Mouse (Mus musculus) liver, embryonic 13.5 days (tissue): Measurements from ENCODE around the gene Apln. TPM values are rescaled to one million over a fixed set of nuclear protein-coding genes. Genes with fewer than 3 reads are reported as not detected.

Source experiments
- ATAC-seq: fragments of 200-750 bp; cut with Nextera tagmentation; 2 replicates; pipeline ENCODE4 v1.8.0; 2017; ENCODE audit warnings: low read depth, mild to moderate bottlenecking, moderate number of reproducible peaks, moderate library complexity
- DNase-seq: peaks from one replicate; pipeline ENCODE4 v3.0.0; 2022
- H3K27ac ChIP-seq: fragments of 300-500 bp; sonication (generic); 2 replicates; pipeline ENCODE4 v1.5.1; 2015; ENCODE audit warnings: moderate library complexity, mild to moderate bottlenecking, inconsistent platforms
- H3K27me3 ChIP-seq: fragments of 300-500 bp; sonication (generic); 2 replicates; pipeline ENCODE4 v1.6.1; 2015; ENCODE audit warnings: mild to moderate bottlenecking, inconsistent platforms
- H3K36me3 ChIP-seq: fragments of 300-500 bp; sonication (generic); 2 replicates; pipeline ENCODE4 v1.6.1; 2015; ENCODE audit warnings: mild to moderate bottlenecking, inconsistent platforms
- H3K4me1 ChIP-seq: fragments of 300-500 bp; sonication (generic); replicated peaks from 2 replicates; pipeline ENCODE4 v1.6.1; 2015; ENCODE audit warnings: inconsistent platforms
- H3K4me2 ChIP-seq: fragments of 300-500 bp; sonication (generic); 2 replicates; pipeline ENCODE4 v1.6.1; 2015; ENCODE audit warnings: inconsistent platforms, mild to moderate bottlenecking, moderate library complexity
- H3K4me3 ChIP-seq: fragments of 300-500 bp; sonication (generic); replicated peaks from 2 replicates; pipeline ENCODE4 v1.5.1; 2015; ENCODE audit warnings: mild to moderate bottlenecking, inconsistent platforms
- H3K9ac ChIP-seq: fragments of 300-500 bp; sonication (generic); 2 replicates; pipeline ENCODE4 v1.6.1; 2015; ENCODE audit warnings: mild to moderate bottlenecking, inconsistent platforms
- H3K9me3 ChIP-seq: fragments of 300-500 bp; sonication (generic); replicated peaks from 2 replicates; pipeline ENCODE4 v1.6.1; 2016; ENCODE audit warnings: inconsistent platforms
- WGBS: fragments of 180-500 bp; shearing (Covaris S2); methylation state at CpG from one replicate; pipeline ENCODE4 v1.1.7; 2015; ENCODE audit not compliant: insufficient replicate concordance; 5-methylcytosine and 5-hydroxymethylcytosine counted together
- polyA plus RNA-seq: library from polyadenylated mRNA; unstranded; fragments of >200 nt; fragmentation: Nextera tagmentation; extraction: Ambion mirVana; gene quantifications from 2 replicates; pipeline ENCODE4 v1.2.1, GENCODE M21; 2015

Apln gene
- polyA plus RNA-seq, 1 experiment from 2014 or later, result 0.13 TPM

GRCm38 (mm10) chrX:48053743-48054142 lies 19.1 kb upstream of the Apln start:
- Histone ChIP-seq H3K9me3 (no peaks in the 10 kb centered on the region), H3K4me1 (no peaks in the 10 kb centered on the region), H3K4me2 (peak overlapping the region; percentile 49), H3K4me3 (peak overlapping the region; percentile 31; the same call in 1 of the 2 replicates), H3K9ac (no peak overlapping the region), H3K36me3 (no peaks in the 10 kb centered on the region), H3K27ac (no peak overlapping the region), H3K27me3 (0 out of 2 replicates have a peak, but pooled peaks cover 8% of the 10 kb centered on the region)
- WGBS, result 33% methylated on average over 3 of the region's 3 CpGs
- ATAC-seq, result no peak
- no peak for DNase-seq

GRCm38 (mm10) chrX:48046315-48046714 lies 11.7 kb upstream of the Apln start:
- no peak for ATAC-seq
- WGBS, result 61% methylated on average over 2 of the region's 2 CpGs
- DNase-seq, result no peak

GRCm38 (mm10) chrX:48044261-48044660 lies 9.6 kb upstream of the Apln start:
- 56% methylated on average over 1 of the region's 1 CpGs for WGBS
- Histone ChIP-seq H3K27ac (no peak overlapping the region), H3K9me3 (no peaks in the 10 kb centered on the region), H3K9ac (no peak overlapping the region), H3K4me2 (no peak overlapping the region), H3K4me1 (no peaks in the 10 kb centered on the region), H3K36me3 (no peaks in the 10 kb centered on the region), H3K27me3 (peaks cover 3% of the 10 kb centered on the region), H3K4me3 (no peak overlapping the region)
- DNase-seq (no peak), ATAC-seq (no peak)

More at GRCm38 (mm10) chrX:48046315-48046714, 11.7 kb upstream of the Apln start:
- Histone ChIP-seq H3K36me3 (no peaks in the 10 kb centered on the region), H3K4me1 (no peaks in the 10 kb centered on the region), H3K4me2 (no peak overlapping the region), H3K4me3 (no peak overlapping the region), H3K27ac (no peak overlapping the region), H3K27me3 (0 out of 2 replicates have a peak, but pooled peaks cover 3% of the 10 kb centered on the region), H3K9ac (no peak overlapping the region), H3K9me3 (no peaks in the 10 kb centered on the region)

DNA sequence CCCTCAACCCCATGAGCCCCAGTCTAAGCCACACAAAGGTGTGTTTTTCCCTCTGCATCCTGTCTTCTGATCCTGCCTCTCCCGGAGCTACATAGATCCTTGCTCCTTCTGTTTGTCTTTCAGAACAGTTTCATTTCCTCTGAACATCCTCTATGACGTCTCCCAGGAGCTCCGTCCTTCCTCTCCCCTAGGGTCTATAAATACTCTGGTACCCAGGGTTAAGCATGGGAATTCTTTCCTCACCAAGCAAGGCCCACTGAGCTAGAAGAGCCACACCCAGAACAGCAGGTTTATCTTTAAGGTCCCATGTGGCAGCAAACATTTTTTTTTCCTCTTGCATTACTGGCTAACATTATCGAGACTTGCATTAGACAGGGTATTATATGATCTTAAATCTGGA lies 8.1 kb upstream of the Apln start:
- H3K4me3 ChIP-seq, result no peak overlapping the region
- peaks cover 3% of the 10 kb centered on the region for H3K27me3 ChIP-seq
- no peak overlapping the region for H3K4me2 ChIP-seq
- WGBS, result 35% methylated on average over 4 of the region's 4 CpGs
- H3K9me3 ChIP-seq, result no peaks in the 10 kb centered on the region
- H3K27ac ChIP-seq, result no peak overlapping the region
- no peak for ATAC-seq
- H3K9ac ChIP-seq, result no peak overlapping the region
- H3K4me1 ChIP-seq, result no peaks in the 10 kb centered on the region
- no peak for DNase-seq
- no peaks in the 10 kb centered on the region for H3K36me3 ChIP-seq

- Histone ChIP-seq H3K36me3 (no peaks in the 10 kb centered on the region), H3K4me3 (no peak overlapping the region), H3K9me3 (no peaks in the 10 kb centered on the region), H3K4me2 (no peak overlapping the region), H3K4me1 (no peaks in the 10 kb centered on the region), H3K27ac (no peak overlapping the region), H3K27me3 (peaks cover 19% of the 10 kb centered on the region), H3K9ac (no peak overlapping the region)
- DNase-seq, result no peak
- no peak for ATAC-seq
- WGBS, result 49% methylated on average over 3 of the region's 3 CpGs
Measured at GRCm38 (mm10) chrX:48040379-48040778, 5.7 kb upstream of the Apln start.

- WGBS, result 23% methylated on average over 11 of the region's 11 CpGs
- no peaks in the 10 kb centered on the region for H3K9me3 ChIP-seq
- no peak for ATAC-seq
- H3K4me3 ChIP-seq, result no peak overlapping the region
- no peak overlapping the region for H3K27ac ChIP-seq
- peaks cover 61% of the 10 kb centered on the region for H3K27me3 ChIP-seq
- H3K4me2 ChIP-seq, result peak overlapping the region; percentile 55
- H3K9ac ChIP-seq, result no peak overlapping the region
- H3K36me3 ChIP-seq, result no peaks in the 10 kb centered on the region
- DNase-seq, result no peak
- no peaks in the 10 kb centered on the region for H3K4me1 ChIP-seq
Measured at GRCm38 (mm10) chrX:48033766-48034143, 898 bp downstream of the Apln start.

GRCm38 (mm10) chrX:48033024-48033423 lies 1.6 kb downstream of the Apln start:
- Histone ChIP-seq H3K36me3 (no peaks in the 10 kb centered on the region), H3K9me3 (no peaks in the 10 kb centered on the region), H3K9ac (no peak overlapping the region), H3K4me1 (no peaks in the 10 kb centered on the region), H3K4me3 (no peak overlapping the region), H3K27me3 (peaks cover 61% of the 10 kb centered on the region), H3K27ac (no peak overlapping the region), H3K4me2 (no peak overlapping the region)
- 64% methylated on average over 3 of the region's 3 CpGs for WGBS
- no peak for DNase-seq
- ATAC-seq, result no peak

DNA sequence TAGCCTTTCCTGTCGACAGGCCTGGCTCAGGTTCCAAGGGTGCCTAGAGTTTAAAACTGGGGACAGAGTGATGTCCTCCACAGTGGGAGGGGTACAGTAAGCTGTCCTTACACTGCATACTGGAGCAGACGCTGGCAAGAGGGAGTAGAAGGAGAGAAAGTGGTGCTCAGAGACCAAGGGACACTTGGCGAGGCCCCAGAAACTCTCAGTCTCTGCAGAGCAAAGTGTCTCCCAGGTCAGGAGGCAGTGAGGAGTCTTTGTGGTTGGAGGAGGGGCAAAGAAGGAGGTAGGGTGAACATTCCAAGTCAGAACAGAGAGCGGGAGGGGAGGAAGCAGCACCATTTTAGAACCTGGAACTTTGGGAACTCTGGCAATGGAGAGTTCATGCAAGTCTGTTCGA lies 2.8 kb downstream of the Apln start:
- 56% methylated on average over 5 of the region's 5 CpGs for WGBS
- Histone ChIP-seq H3K9ac (no peak overlapping the region), H3K9me3 (no peaks in the 10 kb centered on the region), H3K36me3 (no peaks in the 10 kb centered on the region), H3K4me1 (no peaks in the 10 kb centered on the region), H3K27me3 (peaks cover 56% of the 10 kb centered on the region), H3K27ac (no peak overlapping the region), H3K4me3 (no peak overlapping the region), H3K4me2 (no peak overlapping the region)
- no peak for DNase-seq
- ATAC-seq, result no peak

DNA sequence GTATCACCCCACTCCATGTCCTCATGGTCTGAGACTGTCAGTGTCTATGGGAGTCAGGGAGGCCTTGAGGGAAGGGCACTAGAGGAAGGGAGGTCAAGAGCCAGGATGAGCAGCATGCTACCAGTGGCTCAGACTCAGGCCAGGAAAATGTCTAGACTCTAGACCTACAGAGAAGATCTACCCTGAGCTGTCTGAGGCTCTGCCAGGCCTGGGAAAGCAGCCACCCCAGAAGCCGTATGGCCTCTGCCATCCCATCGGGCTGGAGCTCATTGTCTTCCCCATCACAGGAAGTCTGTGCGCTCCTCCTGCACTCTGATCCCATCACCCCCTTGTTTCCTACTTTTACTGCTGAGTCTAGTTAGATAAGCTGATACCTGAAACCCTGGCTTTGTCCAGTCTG lies 4.1 kb downstream of the Apln start:
- ATAC-seq, result no peak
- H3K36me3 ChIP-seq, result no peaks in the 10 kb centered on the region
- H3K4me1 ChIP-seq, result no peaks in the 10 kb centered on the region
- H3K27ac ChIP-seq, result no peak overlapping the region
- DNase-seq, result no peak
- no peaks in the 10 kb centered on the region for H3K9me3 ChIP-seq
- H3K9ac ChIP-seq, result no peak overlapping the region
- H3K27me3 ChIP-seq, result peaks cover 47% of the 10 kb centered on the region
- WGBS, result 64% methylated on average over 3 of the region's 3 CpGs
- no peak overlapping the region for H3K4me2 ChIP-seq
- H3K4me3 ChIP-seq, result no peak overlapping the region

DNA sequence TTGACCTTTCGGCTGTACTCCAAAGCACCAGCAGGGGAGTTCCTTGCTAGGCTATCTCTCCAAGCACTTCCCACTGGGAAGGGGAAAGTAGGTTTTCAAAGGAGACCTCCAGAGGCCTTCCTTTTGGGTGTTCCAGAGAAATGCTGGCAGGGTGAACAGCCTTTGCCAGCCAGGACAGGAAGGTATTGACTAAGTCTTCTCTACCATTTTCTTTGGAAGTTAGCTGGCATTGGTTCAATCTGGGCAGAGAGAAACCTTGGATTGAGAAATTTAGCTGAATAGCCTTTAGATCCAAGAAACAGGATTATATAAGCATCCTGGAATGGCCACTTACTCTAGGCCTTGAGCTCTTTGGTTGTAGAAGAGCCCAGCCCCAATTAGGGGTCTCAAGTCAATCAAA lies 11.8 kb downstream of the Apln start:
- no peak for ATAC-seq
- Histone ChIP-seq H3K4me2 (no peak overlapping the region), H3K4me3 (no peak overlapping the region), H3K27me3 (peaks cover 9% of the 10 kb centered on the region; the same call in 1 of the 2 replicates), H3K36me3 (no peaks in the 10 kb centered on the region), H3K9me3 (no peaks in the 10 kb centered on the region), H3K4me1 (no peaks in the 10 kb centered on the region), H3K27ac (no peak overlapping the region), H3K9ac (no peak overlapping the region)
- 60% methylated on average over 1 of the region's 1 CpGs for WGBS
- DNase-seq, result no peak

DNA sequence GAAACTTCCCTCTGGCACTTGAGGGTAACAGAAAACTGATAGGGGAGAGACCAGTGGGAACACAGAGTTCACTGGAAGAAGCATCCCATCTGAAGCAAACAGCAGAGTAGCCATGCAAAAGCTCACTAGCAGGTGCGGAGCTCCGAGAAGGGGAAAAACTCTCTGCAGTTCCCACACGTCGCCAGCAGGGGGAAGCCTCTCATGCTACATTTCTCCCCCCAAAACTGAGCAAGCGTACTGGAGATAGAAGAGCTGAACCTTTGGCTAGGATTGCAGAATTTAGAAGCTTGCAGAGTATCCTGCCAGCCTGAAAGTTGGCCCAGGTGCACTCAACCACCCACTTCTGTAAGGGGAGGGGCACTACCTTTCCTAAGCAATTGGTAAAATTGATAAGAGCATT lies 14.7 kb downstream of the Apln start:
- H3K4me2 ChIP-seq, result no peak overlapping the region
- no peaks in the 10 kb centered on the region for H3K9me3 ChIP-seq
- no peak overlapping the region for H3K4me3 ChIP-seq
- H3K4me1 ChIP-seq, result no peaks in the 10 kb centered on the region
- ATAC-seq (no peak), DNase-seq (peak; percentile 19)
- H3K27me3 ChIP-seq, result peaks cover 9% of the 10 kb centered on the region; the same call in 1 of the 2 replicates
- H3K36me3 ChIP-seq, result no peaks in the 10 kb centered on the region
- 8% methylated on average over 5 of the region's 5 CpGs for WGBS
- no peak overlapping the region for H3K27ac ChIP-seq
- H3K9ac ChIP-seq, result no peak overlapping the region

GRCm38 (mm10) chrX:48019359-48019758 lies 15.3 kb downstream of the Apln start:
- Histone ChIP-seq H3K4me1 (no peaks in the 10 kb centered on the region), H3K9ac (no peak overlapping the region), H3K27me3 (peaks cover 9% of the 10 kb centered on the region; the same call in 1 of the 2 replicates), H3K4me3 (no peak overlapping the region), H3K9me3 (no peaks in the 10 kb centered on the region), H3K27ac (no peak overlapping the region), H3K4me2 (no peak overlapping the region), H3K36me3 (no peaks in the 10 kb centered on the region)
- ATAC-seq, result no peak
- 28% methylated on average over 15 of the region's 15 CpGs for WGBS
- DNase-seq, result no peak
